24 mouse cellular contexts compared by ENCODE assay signal in the genomic region with DNA sequence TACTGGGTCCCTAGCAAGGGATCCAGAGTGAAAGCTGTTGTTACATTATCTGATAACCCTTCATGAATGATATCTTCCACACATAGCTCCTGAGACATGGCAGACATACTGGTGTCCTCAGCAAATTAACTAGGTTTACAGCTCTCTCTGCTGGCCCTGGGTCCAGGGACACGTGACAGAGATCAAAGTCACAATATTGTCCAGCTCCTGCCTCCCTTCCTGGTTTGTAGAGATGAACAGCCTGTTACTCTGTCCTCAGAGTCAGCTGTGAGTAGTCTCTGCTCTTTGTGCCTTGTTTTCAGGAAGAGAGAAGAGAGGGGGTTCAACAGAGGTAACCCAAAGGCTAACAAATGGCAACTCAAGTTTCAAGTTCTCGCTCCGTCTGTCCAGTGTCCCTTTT.
DNase-seq lines count a peak whose midpoint lies in the region; ATAC-seq lines count a peak whose summit lies in the region.
"Had no signal": no experiment of that assay in that cellular context is flagged by ENCODE, and none has a peak within 500 bp of the region (broad histone marks: within the 10 kb centered on the region; RNA-seq: fewer than 3 reads in every experiment).

No protein-coding gene starts in this region.

- no peak overlapping the region for H3K4me3 ChIP-seq in heart, embryonic 10.5 days
- no peak overlapping the region for H3K4me3 ChIP-seq in midbrain, embryonic 11.5 days (ENCODE audit: low read depth, low read length)
- H3K4me3 ChIP-seq in midbrain, embryonic 15.5 days = no peak overlapping the region
- H3K4me3 ChIP-seq: embryonic facial prominence, embryonic 10.5 days; embryonic facial prominence, embryonic 12.5 days; forebrain, embryonic 13.5 days; forebrain, embryonic 15.5 days had no signal

- H3K4me2 ChIP-seq in midbrain, embryonic 11.5 days = no peak overlapping the region
- no peak overlapping the region for H3K4me2 ChIP-seq in midbrain, embryonic 15.5 days
- H3K4me2 ChIP-seq: embryonic facial prominence, embryonic 12.5 days; forebrain, embryonic 13.5 days; forebrain, embryonic 15.5 days had no signal

- no peaks in the 10 kb centered on the region for H3K36me3 ChIP-seq in heart, embryonic 10.5 days
- no peaks in the 10 kb centered on the region for H3K36me3 ChIP-seq in midbrain, embryonic 11.5 days (ENCODE audit: control insufficient read depth, insufficient read depth, low read length)
- H3K36me3 ChIP-seq in midbrain, embryonic 15.5 days (replicated peaks) = no peaks in the 10 kb centered on the region
- H3K36me3 ChIP-seq: embryonic facial prominence, embryonic 10.5 days; embryonic facial prominence, embryonic 12.5 days; forebrain, embryonic 15.5 days; G1E had no signal

- H3K9ac ChIP-seq in midbrain, embryonic 11.5 days (ENCODE audit: low read length) = no peak overlapping the region
- H3K9ac ChIP-seq in midbrain, embryonic 15.5 days = no peak overlapping the region
- H3K9ac ChIP-seq: embryonic facial prominence, embryonic 12.5 days; forebrain, embryonic 13.5 days; forebrain, embryonic 15.5 days had no signal

- DNase-seq in heart, adult 11 months = peak; percentile 88
- no peak for DNase-seq in heart, postnatal 25 days (ENCODE audit: low spot score)
- no peak for DNase-seq in heart, embryonic 10.5 days (ENCODE audit: low spot score)
- no peak for DNase-seq in heart, postnatal 36 days
- DNase-seq in midbrain, embryonic 11.5 days (ENCODE audit: low spot score, missing footprints) = peak; percentile 73
- DNase-seq: adrenal gland, adult 8-10 months; adrenal gland, postnatal 14 days; adrenal gland, postnatal 36 days; B cell, adult 2 months; cerebellum, adult 11-12 months; cerebellum, adult 2 months; cerebellum, adult 9-10 months; cerebellum, postnatal 10 days; cerebellum, postnatal 25 days had no signal

- 0 out of 2 replicates have a peak overlapping the region, but pooled peaks have one; percentile 13 for H3K27ac ChIP-seq in heart, embryonic 10.5 days
- H3K27ac ChIP-seq in midbrain, embryonic 11.5 days (ENCODE audit: low read depth, low read length) = no peak overlapping the region
- no peak overlapping the region for H3K27ac ChIP-seq in midbrain, embryonic 15.5 days
- H3K27ac ChIP-seq: embryonic facial prominence, embryonic 10.5 days; embryonic facial prominence, embryonic 12.5 days; forebrain, embryonic 13.5 days; forebrain, embryonic 15.5 days had no signal

- WGBS in heart, embryonic 10.5 days = 87% methylated on average over 3 of the region's 3 CpGs
- 97% methylated on average over 3 of the region's 3 CpGs for WGBS in midbrain, embryonic 11.5 days
- 97% methylated on average over 3 of the region's 3 CpGs for WGBS in midbrain, embryonic 15.5 days

- intact Hi-C loops in heart, postnatal 25 days (cut with DNase I) = no loop called here
- intact Hi-C loops in heart, postnatal 36 days (cut with DNase I) = no loop called here

- H3K9me3 ChIP-seq in heart, embryonic 10.5 days = no peaks in the 10 kb centered on the region
- H3K9me3 ChIP-seq in midbrain, embryonic 11.5 days (ENCODE audit: control insufficient read depth, low read length) = no peaks in the 10 kb centered on the region
- no peaks in the 10 kb centered on the region for H3K9me3 ChIP-seq in midbrain, embryonic 15.5 days
- H3K9me3 ChIP-seq: embryonic facial prominence, embryonic 10.5 days; embryonic facial prominence, embryonic 12.5 days; forebrain, embryonic 13.5 days; forebrain, embryonic 15.5 days; G1E had no signal

- peaks cover 8% of the 10 kb centered on the region; the same call in 1 of the 2 replicates for H3K4me1 ChIP-seq in heart, embryonic 10.5 days
- 0 out of 2 replicates have a peak, but pooled peaks cover 1% of the 10 kb centered on the region for H3K4me1 ChIP-seq in midbrain, embryonic 11.5 days (ENCODE audit: control insufficient read depth, insufficient read depth, low read length)
- H3K4me1 ChIP-seq in midbrain, embryonic 15.5 days = peaks cover under 1% of the 10 kb centered on the region; the same call in 1 of the 2 replicates
- H3K4me1 ChIP-seq: embryonic facial prominence, embryonic 12.5 days had no signal

- no peak for ATAC-seq in midbrain, embryonic 11.5 days (ENCODE audit: low FRiP score)
- no peak for ATAC-seq in midbrain, embryonic 15.5 days (replicated peaks)
- ATAC-seq: activated CD4-positive, CD25-positive, alpha-beta regulatory T cell, adult 4 months; CD4-positive, CD25-positive, alpha-beta regulatory T cell, adult 4 months; forebrain, embryonic 13.5 days; forebrain, embryonic 15.5 days; Patski had no signal

- peaks cover 53% of the 10 kb centered on the region for H3K27me3 ChIP-seq in heart, embryonic 10.5 days (ENCODE audit: insufficient read depth, poor library complexity, severe bottlenecking)
- H3K27me3 ChIP-seq in midbrain, embryonic 11.5 days (ENCODE audit: control insufficient read depth, insufficient read depth, low read length) = no peaks in the 10 kb centered on the region
- H3K27me3 ChIP-seq in midbrain, embryonic 15.5 days (replicated peaks) = no peaks in the 10 kb centered on the region
- H3K27me3 ChIP-seq: CH12.LX; embryonic facial prominence, embryonic 12.5 days; forebrain, embryonic 15.5 days; Patski had no signal

Comparison
In these comparisons a context has a peak if more than half of its experiments do, and no peak if none do; other contexts are left out.
1. DNase-seq: peak in heart, adult 11 months (single experiment) and midbrain, embryonic 11.5 days (single experiment); none in heart, postnatal 25 days (single experiment), heart, embryonic 10.5 days (single experiment) and heart, postnatal 36 days (0 of 2).